Mouse (Mus musculus) stomach, postnatal 0 days (tissue): ENCODE measurements around the gene Dzip1l. TPM values are rescaled to one million over a fixed set of nuclear protein-coding genes. Genes with fewer than 3 reads are reported as not detected.

Experiments
- ATAC-seq: fragments of 200-750 bp; cut with Nextera tagmentation; 2 replicates; pipeline ENCODE4 v1.8.0; 2017; ENCODE audit not compliant: low FRiP score, low TSS enrichment
- DNase-seq: peaks from one replicate; pipeline ENCODE4 v3.0.0-alpha.2; 2016; ENCODE audit warnings: low spot score
- H3K27ac ChIP-seq: fragments of 300-500 bp; sonication (generic); replicated peaks from 2 replicates; pipeline ENCODE4 v1.5.1; 2014; ENCODE audit warnings: mild to moderate bottlenecking, control low read depth
- H3K27me3 ChIP-seq: fragments of 300-500 bp; sonication (generic); 2 replicates; pipeline ENCODE4 v1.6.1; 2014; ENCODE audit warnings: low read length; ENCODE audit not compliant: control insufficient read depth, insufficient read depth
- H3K36me3 ChIP-seq: fragments of 300-500 bp; sonication (generic); 2 replicates; pipeline ENCODE4 v1.6.1; 2014; ENCODE audit warnings: low read length, mixed read lengths; ENCODE audit not compliant: control insufficient read depth, insufficient read depth
- H3K4me1 ChIP-seq: fragments of 300-500 bp; sonication (generic); replicated peaks from 2 replicates; pipeline ENCODE4 v1.6.1; 2014; ENCODE audit warnings: antibody characterized with exemption; ENCODE audit not compliant: control insufficient read depth, insufficient read depth
- H3K4me2 ChIP-seq: fragments of 300-500 bp; sonication (generic); replicated peaks from 2 replicates; pipeline ENCODE4 v1.6.1; 2014; ENCODE audit warnings: low read depth, mild to moderate bottlenecking, control low read depth, moderate library complexity
- H3K4me3 ChIP-seq: fragments of 300-500 bp; sonication (generic); 2 replicates; pipeline ENCODE4 v1.5.1; 2014; ENCODE audit warnings: low read depth, low read length, control low read depth
- H3K9ac ChIP-seq: fragments of 300-500 bp; sonication (generic); 2 replicates; pipeline ENCODE4 v1.6.1; 2014; ENCODE audit warnings: mild to moderate bottlenecking, low read length, control low read depth, mixed read lengths
- H3K9me3 ChIP-seq: fragments of 300-500 bp; sonication (generic); 2 replicates; pipeline ENCODE4 v1.6.1; 2016; ENCODE audit warnings: low read length; ENCODE audit not compliant: control insufficient read depth
- CTCF ChIP-seq: IDR thresholded peaks from 2 replicates; pipeline ENCODE4 v1.5.1; 2016; ENCODE audit warnings: antibody characterized with exemption, low read depth, mild to moderate bottlenecking, moderate library complexity
- EP300 ChIP-seq: optimal IDR thresholded peaks from 2 replicates; pipeline ENCODE3; 2016; ENCODE audit warnings: antibody characterized with exemption
- WGBS: fragments of 180-500 bp; shearing (Covaris S2); extraction: QIAGEN DNeasy Blood & Tissue Kit; methylation state at CpG from one replicate; pipeline ENCODE4 v1.1.7; 2014; 5-methylcytosine and 5-hydroxymethylcytosine counted together
- polyA plus RNA-seq: library from polyadenylated mRNA; unstranded; fragments of >200 nt; fragmentation: Nextera tagmentation; extraction: Ambion mirVana; gene quantifications from 2 replicates; pipeline ENCODE4 v1.2.1, GENCODE M21; 2015

The Dzip1l gene
- polyA plus RNA-seq, 1 experiment from 2014 or later, result 8.6 TPM

DNA sequence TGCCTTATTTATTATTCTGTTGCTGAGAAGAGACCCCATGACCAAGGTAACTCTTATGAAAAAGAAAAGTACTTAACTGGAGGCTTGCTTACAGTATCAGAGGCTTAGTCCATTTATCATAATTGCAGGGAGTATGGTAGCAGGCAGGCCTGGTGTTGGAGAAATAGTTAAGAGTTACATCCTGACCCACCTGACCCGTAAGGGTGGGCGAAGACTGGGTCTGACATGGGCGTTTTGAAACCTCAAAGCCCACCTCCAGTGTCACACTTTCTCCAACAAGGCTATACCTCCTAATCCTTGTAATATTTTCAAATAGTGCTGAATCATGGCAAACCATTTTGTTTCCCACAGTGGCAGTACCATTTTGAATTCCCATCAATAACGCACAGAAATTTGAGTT lies 715 bp upstream of the Dzip1l start:
- Histone ChIP-seq H3K9ac (no peak overlapping the region; the same call in 1 of the 2 replicates), H3K4me1 (0 out of 2 replicates have a peak, but pooled peaks cover 2% of the 10 kb centered on the region), H3K4me3 (no peak overlapping the region), H3K27ac (peak overlapping the region; percentile 84; the same call in 1 of the 2 replicates), H3K4me2 (peak overlapping the region; percentile 88), H3K9me3 (no peaks in the 10 kb centered on the region), H3K27me3 (no peaks in the 10 kb centered on the region), H3K36me3 (no peaks in the 10 kb centered on the region)
- TF ChIP-seq EP300 (no peak), CTCF (no peak)
- 65% methylated on average over 4 of the region's 4 CpGs for WGBS
- no peak for ATAC-seq
- DNase-seq, result no peak

- ATAC-seq (0 out of 2 replicates have a peak, but pooled peaks have one; percentile 28), DNase-seq (peak; percentile 27)
- WGBS, result under 1% methylated on average over 11 of the region's 11 CpGs
Observed at GRCm38 (mm10) chr9:99630071-99630470, 775 bp downstream of the Dzip1l start.

GRCm38 (mm10) chr9:99630528-99631125 lies 1.3 kb downstream of the Dzip1l start:
- no peaks in the 10 kb centered on the region for H3K27me3 ChIP-seq
- 0 out of 2 replicates have a peak, but pooled peaks cover 2% of the 10 kb centered on the region for H3K4me1 ChIP-seq
- WGBS, result 43% methylated on average over 9 of the region's 9 CpGs
- H3K4me3 ChIP-seq, result peak overlapping the region; percentile 63
- TF ChIP-seq CTCF (no peak), EP300 (no peak)
- H3K36me3 ChIP-seq, result peaks cover 2% of the 10 kb centered on the region; the same call in 1 of the 2 replicates
- ATAC-seq (no peak), DNase-seq (no peak)
- peak overlapping the region; percentile 88 for H3K4me2 ChIP-seq
- H3K27ac ChIP-seq, result peak overlapping the region; percentile 84
- no peaks in the 10 kb centered on the region for H3K9me3 ChIP-seq
- H3K9ac ChIP-seq, result peak overlapping the region; percentile 80

More at GRCm38 (mm10) chr9:99630071-99630470, 775 bp downstream of the Dzip1l start:
- Histone ChIP-seq H3K4me3 (peak overlapping the region; percentile 63), H3K9me3 (no peaks in the 10 kb centered on the region), H3K9ac (peak overlapping the region; percentile 80), H3K27me3 (no peaks in the 10 kb centered on the region), H3K4me2 (peak overlapping the region; percentile 88), H3K4me1 (0 out of 2 replicates have a peak, but pooled peaks cover 2% of the 10 kb centered on the region), H3K36me3 (peaks cover 2% of the 10 kb centered on the region; the same call in 1 of the 2 replicates), H3K27ac (peak overlapping the region; percentile 84)
- TF ChIP-seq EP300 (no peak), CTCF (no peak)

DNA sequence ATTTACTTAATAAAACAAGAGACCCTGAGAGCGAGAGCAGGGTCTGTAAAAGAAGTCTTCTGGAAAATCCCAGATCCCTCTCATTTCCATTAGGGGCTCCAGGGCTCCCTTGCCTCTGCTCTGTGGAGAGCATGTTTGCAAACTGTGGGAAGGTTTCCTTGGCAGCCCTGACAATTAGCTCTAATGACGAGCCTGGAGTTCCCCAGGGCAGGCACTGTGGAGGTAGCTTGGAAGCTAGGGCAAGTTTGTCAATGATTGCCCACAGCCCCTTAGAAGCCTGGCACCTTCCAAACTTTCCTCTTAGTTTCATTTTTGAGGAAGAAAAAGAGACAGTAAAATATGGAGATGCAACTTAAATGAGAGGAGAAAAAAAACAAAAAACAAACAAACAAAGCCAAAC lies 2.5 kb downstream of the Dzip1l start:
- DNase-seq, result peak; percentile 30
- ATAC-seq, result no peak
- Histone ChIP-seq H3K27me3 (no peaks in the 10 kb centered on the region), H3K9ac (no peak overlapping the region), H3K36me3 (peaks cover 2% of the 10 kb centered on the region; the same call in 1 of the 2 replicates), H3K27ac (no peak overlapping the region), H3K4me2 (no peak overlapping the region; the same call in 1 of the 2 replicates), H3K4me3 (no peak overlapping the region), H3K9me3 (no peaks in the 10 kb centered on the region), H3K4me1 (0 out of 2 replicates have a peak, but pooled peaks cover 2% of the 10 kb centered on the region)
- TF ChIP-seq EP300 (no peak), CTCF (no peak)
- WGBS, result 52% methylated on average over 2 of the region's 2 CpGs

DNA sequence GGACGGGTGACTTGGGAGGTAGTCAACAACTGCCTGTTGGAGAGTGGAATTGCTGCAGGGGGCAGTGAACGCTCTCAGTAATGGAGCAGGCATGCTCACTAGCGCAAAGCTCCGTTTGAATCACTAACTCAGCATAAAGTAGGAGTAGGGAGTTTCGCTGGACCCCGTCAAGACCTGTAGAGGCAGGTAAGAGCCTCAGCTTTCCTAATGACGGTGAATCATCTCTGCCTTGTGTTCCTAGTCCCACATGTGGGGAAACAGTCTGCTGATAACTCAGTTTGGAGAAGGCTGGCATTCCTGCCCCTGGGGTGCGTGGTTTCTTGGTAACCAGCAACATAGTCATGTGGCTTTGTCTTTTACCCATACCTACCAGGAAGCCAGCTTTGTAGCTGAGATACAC lies 3.0 kb downstream of the Dzip1l start:
- Histone ChIP-seq H3K27me3 (no peaks in the 10 kb centered on the region), H3K27ac (peak overlapping the region; percentile 58; the same call in 1 of the 2 replicates), H3K9ac (no peak overlapping the region), H3K4me2 (peak overlapping the region; percentile 11; the same call in 1 of the 2 replicates), H3K4me3 (no peak overlapping the region), H3K9me3 (no peaks in the 10 kb centered on the region), H3K36me3 (peaks cover 2% of the 10 kb centered on the region; the same call in 1 of the 2 replicates), H3K4me1 (0 out of 2 replicates have a peak, but pooled peaks cover 2% of the 10 kb centered on the region)
- ATAC-seq, result peak; percentile 79
- WGBS, result 53% methylated on average over 8 of the region's 8 CpGs
- peak; percentile 74 for DNase-seq
- no peak for TF ChIP-seq EP300
- peak; percentile 63 for TF ChIP-seq CTCF

GRCm38 (mm10) chr9:99636776-99637175 lies 7.5 kb downstream of the Dzip1l start:
- Histone ChIP-seq H3K9me3 (no peaks in the 10 kb centered on the region), H3K27ac (no peak overlapping the region), H3K36me3 (peaks cover 2% of the 10 kb centered on the region; the same call in 1 of the 2 replicates), H3K4me3 (no peak overlapping the region), H3K27me3 (no peaks in the 10 kb centered on the region), H3K4me2 (no peak overlapping the region), H3K9ac (no peak overlapping the region), H3K4me1 (no peaks in the 10 kb centered on the region)
- no peak for DNase-seq
- no peak for ATAC-seq
- WGBS, result 76% methylated on average over 1 of the region's 1 CpGs
- TF ChIP-seq EP300, result no peak
- TF ChIP-seq CTCF, result no peak
